21 mouse cellular contexts compared by ENCODE assay signal in genomic region chr6:88683380-88684053, GRCm38 (mm10). TPM values are rescaled to one million over a fixed set of nuclear protein-coding genes. Genes with fewer than 3 reads are reported as not detected.
DNase-seq lines count a peak whose midpoint lies in the region; ATAC-seq and TF ChIP-seq lines count a peak whose summit lies in the region.
"Had no signal": no experiment of that assay in that cellular context is flagged by ENCODE, and none has a peak within 500 bp of the region (broad histone marks: within the 10 kb centered on the region; RNA-seq: fewer than 3 reads in every experiment).

No protein-coding gene starts in this region.

- no peak overlapping the region for H3K4me3 ChIP-seq in embryonic facial prominence, embryonic 14.5 days (ENCODE audit: low read depth, low read length)
- H3K4me3 ChIP-seq in embryonic facial prominence, embryonic 10.5 days = no peak overlapping the region
- no peak overlapping the region for H3K4me3 ChIP-seq in lung, embryonic 14.5 days (ENCODE audit: low read depth, low read length)
- H3K4me3 ChIP-seq in forebrain, embryonic 16.5 days (replicated peaks; ENCODE audit: low read length) = no peak overlapping the region
- no peak overlapping the region for H3K4me3 ChIP-seq in stomach, embryonic 14.5 days (ENCODE audit: low read depth, low read length)
- H3K4me3 ChIP-seq: erythroblast, embryonic 14.5 days; gastrocnemius, adult 2 months; left cerebral cortex, adult 2 months; limb, embryonic 15.5 days; midbrain, embryonic 13.5 days had no signal

- H3K4me2 ChIP-seq in embryonic facial prominence, embryonic 14.5 days (ENCODE audit: low read depth, low read length) = no peak overlapping the region
- H3K4me2 ChIP-seq in lung, embryonic 14.5 days = no peak overlapping the region
- H3K4me2 ChIP-seq in forebrain, embryonic 16.5 days (ENCODE audit: low read length) = peak overlapping the region; percentile 0; the same call in 1 of the 2 replicates
- no peak overlapping the region for H3K4me2 ChIP-seq in stomach, embryonic 14.5 days (replicated peaks; ENCODE audit: low read depth, low read length)
- H3K4me2 ChIP-seq: limb, embryonic 15.5 days; midbrain, embryonic 13.5 days had no signal

- no peaks in the 10 kb centered on the region for H3K36me3 ChIP-seq in embryonic facial prominence, embryonic 14.5 days (ENCODE audit: control insufficient read depth, insufficient read depth, low read length)
- no peaks in the 10 kb centered on the region for H3K36me3 ChIP-seq in embryonic facial prominence, embryonic 10.5 days (replicated peaks)
- H3K36me3 ChIP-seq in lung, embryonic 14.5 days (ENCODE audit: insufficient read depth) = no peaks in the 10 kb centered on the region
- no peaks in the 10 kb centered on the region for H3K36me3 ChIP-seq in forebrain, embryonic 16.5 days (ENCODE audit: control insufficient read depth, insufficient read depth)
- H3K36me3 ChIP-seq in stomach, embryonic 14.5 days (ENCODE audit: control insufficient read depth, insufficient read depth, low read length) = no peaks in the 10 kb centered on the region
- H3K36me3 ChIP-seq: limb, embryonic 15.5 days; midbrain, embryonic 13.5 days had no signal

- H3K9me3 ChIP-seq in embryonic facial prominence, embryonic 14.5 days (ENCODE audit: control insufficient read depth, low read length) = no peaks in the 10 kb centered on the region
- H3K9me3 ChIP-seq in embryonic facial prominence, embryonic 10.5 days = no peaks in the 10 kb centered on the region
- H3K9me3 ChIP-seq in lung, embryonic 14.5 days (ENCODE audit: low read depth, low read length) = no peaks in the 10 kb centered on the region
- H3K9me3 ChIP-seq in forebrain, embryonic 16.5 days (ENCODE audit: control insufficient read depth, low read length) = no peaks in the 10 kb centered on the region
- H3K9me3 ChIP-seq in stomach, embryonic 14.5 days (ENCODE audit: control insufficient read depth, low read depth, low read length) = 0 out of 2 replicates have a peak, but pooled peaks cover 4% of the 10 kb centered on the region
- H3K9me3 ChIP-seq: limb, embryonic 15.5 days; midbrain, embryonic 13.5 days had no signal

- no peaks in the 10 kb centered on the region for H3K4me1 ChIP-seq in embryonic facial prominence, embryonic 14.5 days (ENCODE audit: control insufficient read depth, insufficient read depth, low read length)
- no peaks in the 10 kb centered on the region for H3K4me1 ChIP-seq in embryonic facial prominence, embryonic 10.5 days
- H3K4me1 ChIP-seq in lung, embryonic 14.5 days (ENCODE audit: insufficient read depth) = peaks cover 19% of the 10 kb centered on the region
- H3K4me1 ChIP-seq in forebrain, embryonic 16.5 days (replicated peaks; ENCODE audit: control insufficient read depth, insufficient read depth, low read length) = peaks cover 7% of the 10 kb centered on the region
- H3K4me1 ChIP-seq in stomach, embryonic 14.5 days (ENCODE audit: control insufficient read depth, insufficient read depth, low read length) = 0 out of 2 replicates have a peak, but pooled peaks cover 14% of the 10 kb centered on the region
- H3K4me1 ChIP-seq: limb, embryonic 15.5 days; midbrain, embryonic 13.5 days had no signal

- ATAC-seq in embryonic facial prominence, embryonic 14.5 days (ENCODE audit: low read depth) = no peak
- ATAC-seq in lung, embryonic 14.5 days (ENCODE audit: insufficient read depth) = no peak
- no peak for ATAC-seq in forebrain, embryonic 16.5 days
- ATAC-seq in stomach, embryonic 14.5 days (ENCODE audit: insufficient number of reproducible peaks, insufficient read depth, low FRiP score, low read depth) = no peak
- no peak for ATAC-seq in megakaryocyte, adult 5-6 weeks (ENCODE audit: poor library complexity, severe bottlenecking)
- ATAC-seq: midbrain, embryonic 13.5 days; Patski had no signal

- H3K27ac ChIP-seq in embryonic facial prominence, embryonic 14.5 days (replicated peaks; ENCODE audit: low read depth, low read length) = no peak overlapping the region
- no peak overlapping the region for H3K27ac ChIP-seq in embryonic facial prominence, embryonic 10.5 days (replicated peaks)
- peak overlapping the region; percentile 48; the same call in 1 of the 2 replicates for H3K27ac ChIP-seq in lung, embryonic 14.5 days (ENCODE audit: low read depth)
- peak overlapping the region; percentile 65 for H3K27ac ChIP-seq in forebrain, embryonic 16.5 days (ENCODE audit: low read length)
- peak overlapping the region; percentile 34; the same call in 1 of the 2 replicates for H3K27ac ChIP-seq in stomach, embryonic 14.5 days (ENCODE audit: low read length)
- H3K27ac ChIP-seq: gastrocnemius, adult 2 months; left cerebral cortex, adult 2 months; limb, embryonic 15.5 days; midbrain, embryonic 13.5 days had no signal

- WGBS in embryonic facial prominence, embryonic 14.5 days = 50% methylated on average over 7 of the region's 7 CpGs
- 75% methylated on average over 7 of the region's 7 CpGs for WGBS in embryonic facial prominence, embryonic 10.5 days
- WGBS in lung, embryonic 14.5 days = 36% methylated on average over 7 of the region's 7 CpGs
- 11% methylated on average over 7 of the region's 7 CpGs for WGBS in forebrain, embryonic 16.5 days
- 27% methylated on average over 7 of the region's 7 CpGs for WGBS in stomach, embryonic 14.5 days

- H3K27me3 ChIP-seq in embryonic facial prominence, embryonic 14.5 days (replicated peaks; ENCODE audit: control insufficient read depth, insufficient read depth, low read length) = no peaks in the 10 kb centered on the region
- no peaks in the 10 kb centered on the region for H3K27me3 ChIP-seq in embryonic facial prominence, embryonic 10.5 days (replicated peaks; ENCODE audit: low read depth, poor library complexity, severe bottlenecking)
- H3K27me3 ChIP-seq in lung, embryonic 14.5 days (ENCODE audit: insufficient read depth, low read length) = no peaks in the 10 kb centered on the region
- H3K27me3 ChIP-seq in forebrain, embryonic 16.5 days (replicated peaks; ENCODE audit: control insufficient read depth, insufficient read depth, low read length) = no peaks in the 10 kb centered on the region
- no peaks in the 10 kb centered on the region for H3K27me3 ChIP-seq in stomach, embryonic 14.5 days (ENCODE audit: control insufficient read depth, insufficient read depth, low read length)
- H3K27me3 ChIP-seq: CH12.LX; limb, embryonic 15.5 days; midbrain, embryonic 13.5 days; Patski had no signal

- H3K9ac ChIP-seq in embryonic facial prominence, embryonic 14.5 days (ENCODE audit: low read depth, low read length) = no peak overlapping the region
- no peak overlapping the region for H3K9ac ChIP-seq in lung, embryonic 14.5 days
- no peak overlapping the region for H3K9ac ChIP-seq in forebrain, embryonic 16.5 days (replicated peaks; ENCODE audit: low read depth, low read length)
- no peak overlapping the region for H3K9ac ChIP-seq in stomach, embryonic 14.5 days (replicated peaks; ENCODE audit: low read depth, low read length)
- H3K9ac ChIP-seq: limb, embryonic 15.5 days; midbrain, embryonic 13.5 days had no signal

- peak; percentile 13 for DNase-seq in embryonic facial prominence, embryonic 14.5 days (ENCODE audit: low spot score)
- no peak for DNase-seq in embryonic facial prominence, embryonic 10.5 days (ENCODE audit: low spot score)
- DNase-seq in lung, embryonic 14.5 days = peak; percentile 35
- DNase-seq in lung, postnatal 25 days (ENCODE audit: low spot score) = no peak
- DNase-seq in urinary bladder, adult 2 months (ENCODE audit: low spot score) = no peak
- DNase-seq: cerebellum, adult 9-10 months; embryo, embryonic 11 days; gastrocnemius, adult 2 months; heart, postnatal 14 days; kidney, adult 9 months; lung, adult 2 months; thymus, adult 18-20 months had no signal

- no peak for TF ChIP-seq CTCF in lung, embryonic 14.5 days (IDR thresholded peaks at IDR 0.05; ENCODE audit: low read depth)

RNA-seq across cellular contexts. Expression of gene Mgll, which starts 40.7 kb away (rescaled TPM):
- 29.1 and 30.4 TPM in 2 replicates for polyA plus RNA-seq in embryonic facial prominence, embryonic 14.5 days (2014; fragmentation: Nextera tagmentation; extraction: Ambion mirVana)
- polyA plus RNA-seq in embryonic facial prominence, embryonic 10.5 days (2016; fragmentation: Nextera tagmentation; extraction: Ambion mirVana) = 6.2 and 6.6 TPM in 2 replicates
- polyA plus RNA-seq in lung, embryonic 14.5 days (2014; fragmentation: Nextera tagmentation; extraction: Ambion mirVana) = 71.5 and 72.4 TPM in 2 replicates
- polyA plus RNA-seq in forebrain, embryonic 16.5 days (2015; fragmentation: Nextera tagmentation; extraction: Ambion mirVana) = 23.3 and 35.2 TPM in 2 replicates
- polyA plus RNA-seq in stomach, embryonic 14.5 days (2014; fragmentation: Nextera tagmentation; extraction: Ambion mirVana) = 102 and 104 TPM in 2 replicates
- total RNA-seq in megakaryocyte, adult 5-6 weeks (2015) = 4.2 and 4.7 TPM in 2 replicates
- 3.0 and 3.7 TPM in 2 replicates for total RNA-seq in megakaryocyte, adult 5-6 weeks (2017)
- 66.3 and 69.7 TPM in 2 replicates for polyA plus RNA-seq in urinary bladder, adult 2 months (2012; rRNA removed)

RNA-seq across cellular contexts. Expression of gene Kbtbd12, which starts 45.8 kb away (rescaled TPM):
- polyA plus RNA-seq in embryonic facial prominence, embryonic 14.5 days (2014; fragmentation: Nextera tagmentation; extraction: Ambion mirVana) = 3.7 TPM in 2 replicates
- 0.24 TPM in 1 of 2 replicates, not detected in the other for polyA plus RNA-seq in embryonic facial prominence, embryonic 10.5 days (2016; fragmentation: Nextera tagmentation; extraction: Ambion mirVana)
- 0.19 TPM in 1 of 2 replicates, not detected in the other for polyA plus RNA-seq in lung, embryonic 14.5 days (2014; fragmentation: Nextera tagmentation; extraction: Ambion mirVana)
- polyA plus RNA-seq in forebrain, embryonic 16.5 days (2015; fragmentation: Nextera tagmentation; extraction: Ambion mirVana) = 0.37 and 0.52 TPM in 2 replicates
- polyA plus RNA-seq in stomach, embryonic 14.5 days (2014; fragmentation: Nextera tagmentation; extraction: Ambion mirVana) = not detected in 2 replicates
- 1.3 TPM in 1 of 2 replicates, not detected in the other for total RNA-seq in megakaryocyte, adult 5-6 weeks (2015)
- total RNA-seq in megakaryocyte, adult 5-6 weeks (2017) = 0.73 TPM in 1 of 2 replicates, not detected in the other
- 1.4 and 1.6 TPM in 2 replicates for polyA plus RNA-seq in urinary bladder, adult 2 months (2012; rRNA removed)
- total RNA-seq: CH12.LX had no signal
- polyA plus RNA-seq: erythroblast, embryonic 14.5 days; midbrain, embryonic 13.5 days had no signal

Comparison
In these comparisons a context has a peak if more than half of its experiments do, and no peak if none do; other contexts are left out.
1. DNase-seq: peak in embryonic facial prominence, embryonic 14.5 days (single experiment) and lung, embryonic 14.5 days (single experiment); none in embryonic facial prominence, embryonic 10.5 days (single experiment), lung, postnatal 25 days (single experiment) and urinary bladder, adult 2 months (single experiment).
2. H3K27ac ChIP-seq: peak in lung, embryonic 14.5 days (single experiment), forebrain, embryonic 16.5 days (single experiment) and stomach, embryonic 14.5 days (single experiment); none in embryonic facial prominence, embryonic 14.5 days (single experiment) and embryonic facial prominence, embryonic 10.5 days (single experiment).